Mouse (Mus musculus) retina, postnatal 7 days (tissue): ENCODE results near the gene Eif4g3.
A peak's percentile ranks its signal among the peaks of the same experiment; 100 is the strongest.

Experiments used
- DNase-seq: peaks from one replicate; pipeline ENCODE4 v3.0.0-alpha.2; 2012; ENCODE audit warnings: low read depth, low spot score

Eif4g3 gene

GRCm38 (mm10) chr4:138100456-138100855, 107.6 kb downstream of the Eif4g3 start:
- no peak for DNase-seq

- DNase-seq: no peak
Measured at GRCm38 (mm10) chr4:138101795-138102194, 109.0 kb downstream of the Eif4g3 start.

GRCm38 (mm10) chr4:138102413-138102812, 109.6 kb downstream of the Eif4g3 start:
- no peak for DNase-seq

- DNase-seq: no peak
Measured at GRCm38 (mm10) chr4:138104967-138105366, 112.1 kb downstream of the Eif4g3 start.

GRCm38 (mm10) chr4:138107441-138108409, 114.9 kb downstream of the Eif4g3 start:
- DNase-seq: peak; percentile 77

- DNase-seq: no peak
Measured at GRCm38 (mm10) chr4:138108541-138108940, 115.7 kb downstream of the Eif4g3 start.

- no peak for DNase-seq
Measured at GRCm38 (mm10) chr4:138109332-138109731, 116.5 kb downstream of the Eif4g3 start.

GRCm38 (mm10) chr4:138111858-138112257, 119.0 kb downstream of the Eif4g3 start:
- DNase-seq: no peak

GRCm38 (mm10) chr4:138119740-138120139, 126.9 kb downstream of the Eif4g3 start:
- DNase-seq: peak; percentile 33

GRCm38 (mm10) chr4:138124046-138124445, 131.2 kb downstream of the Eif4g3 start:
- DNase-seq: no peak

GRCm38 (mm10) chr4:138127371-138127770, 134.5 kb downstream of the Eif4g3 start:
- DNase-seq: no peak

GRCm38 (mm10) chr4:138127781-138128180, 135.0 kb downstream of the Eif4g3 start:
- DNase-seq: no peak

GRCm38 (mm10) chr4:138130149-138130548, 137.3 kb downstream of the Eif4g3 start:
- DNase-seq: no peak

GRCm38 (mm10) chr4:138131226-138131625, 138.4 kb downstream of the Eif4g3 start:
- DNase-seq: no peak

GRCm38 (mm10) chr4:138131716-138132115, 138.9 kb downstream of the Eif4g3 start:
- no peak for DNase-seq

- DNase-seq: no peak
Measured at GRCm38 (mm10) chr4:138133360-138133759, 140.5 kb downstream of the Eif4g3 start.

GRCm38 (mm10) chr4:138137336-138137735, 144.5 kb downstream of the Eif4g3 start:
- no peak for DNase-seq

GRCm38 (mm10) chr4:138137804-138138203, 145.0 kb downstream of the Eif4g3 start:
- DNase-seq: no peak

GRCm38 (mm10) chr4:138138219-138138618, 145.4 kb downstream of the Eif4g3 start:
- no peak for DNase-seq

- no peak for DNase-seq
Measured at GRCm38 (mm10) chr4:138141358-138141757, 148.5 kb downstream of the Eif4g3 start.

- DNase-seq: no peak
Measured at GRCm38 (mm10) chr4:138147176-138147575, 154.4 kb downstream of the Eif4g3 start.

- no peak for DNase-seq
Measured at GRCm38 (mm10) chr4:138149977-138150376, 157.2 kb downstream of the Eif4g3 start.

GRCm38 (mm10) chr4:138151226-138151625, 158.4 kb downstream of the Eif4g3 start:
- no peak for DNase-seq
